Mouse (Mus musculus) intestine, embryonic 16.5 days (tissue): ENCODE measurements at regions not wholly inside any gene's neighbourhood (a gene's known extent, or its start where the extent isn't known, plus 50 kb on each side); places are given as distances from the start of the nearest gene placed in this dataset.

Experiments
- ATAC-seq: fragments of 200-750 bp; cut with Nextera tagmentation; 2 replicates; pipeline ENCODE4 v1.8.0; 2017; ENCODE audit warnings: moderate TSS enrichment, moderate library complexity
- H3K27ac ChIP-seq: fragments of 300-500 bp; sonication (generic); 2 replicates; pipeline ENCODE4 v1.5.1; 2014; ENCODE audit warnings: mild to moderate bottlenecking, low read length
- H3K27me3 ChIP-seq: fragments of 300-500 bp; sonication (generic); replicated peaks from 2 replicates; pipeline ENCODE4 v1.6.1; 2014; ENCODE audit warnings: low read length, control low read depth, mixed read lengths; ENCODE audit not compliant: control insufficient read depth, insufficient read depth
- H3K36me3 ChIP-seq: fragments of 300-500 bp; sonication (generic); 2 replicates; pipeline ENCODE4 v1.6.1; 2014; ENCODE audit warnings: low read length, control low read depth; ENCODE audit not compliant: control insufficient read depth, insufficient read depth
- H3K4me1 ChIP-seq: fragments of 300-500 bp; sonication (generic); 2 replicates; pipeline ENCODE4 v1.6.1; 2014; ENCODE audit warnings: low read length, control low read depth, mixed read lengths; ENCODE audit not compliant: control insufficient read depth, insufficient read depth
- H3K4me2 ChIP-seq: fragments of 300-500 bp; sonication (generic); 2 replicates; pipeline ENCODE4 v1.6.1; 2014; ENCODE audit warnings: low read depth, low read length, control low read depth
- H3K4me3 ChIP-seq: fragments of 300-500 bp; sonication (generic); 2 replicates; pipeline ENCODE4 v1.5.1; 2014; ENCODE audit warnings: mild to moderate bottlenecking, low read length
- H3K9ac ChIP-seq: fragments of 300-500 bp; sonication (generic); 2 replicates; pipeline ENCODE4 v1.6.1; 2014; ENCODE audit warnings: low read depth, low read length
- H3K9me3 ChIP-seq: fragments of 300-500 bp; sonication (generic); 2 replicates; pipeline ENCODE4 v1.6.1; 2016; ENCODE audit warnings: low read length, control low read depth; ENCODE audit not compliant: control insufficient read depth
- WGBS: fragments of 180-500 bp; shearing (Covaris S2); extraction: QIAGEN DNeasy Blood & Tissue Kit; methylation state at CpG from one replicate; pipeline ENCODE4 v1.1.7; 2014; 5-methylcytosine and 5-hydroxymethylcytosine counted together

DNA sequence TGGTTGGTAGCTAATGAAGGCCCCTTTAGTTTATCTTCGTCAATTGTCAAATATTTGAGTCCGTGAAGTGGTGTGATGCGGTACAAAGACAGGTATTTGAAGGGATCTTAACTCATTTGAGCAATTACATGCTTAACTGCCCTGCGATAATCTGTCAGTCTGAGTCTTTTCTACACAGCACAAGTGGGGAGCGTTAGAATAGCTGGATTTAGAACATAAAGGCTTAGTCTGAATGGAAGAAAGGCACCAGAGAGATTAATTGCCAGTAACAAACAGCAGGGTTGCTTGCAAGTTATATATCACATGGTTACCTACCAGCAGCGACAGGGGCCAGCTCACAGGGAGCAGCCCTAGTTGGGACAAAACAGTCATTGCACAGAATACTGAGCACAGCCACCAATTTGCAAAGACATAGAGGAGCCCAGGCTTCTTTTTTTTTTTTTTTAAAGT is 416.3 kb downstream of the Nr2f2 start:
- no peak overlapping the region for H3K27ac ChIP-seq
- no peak overlapping the region for H3K4me3 ChIP-seq
- no peak overlapping the region for H3K9ac ChIP-seq
- no peaks in the 10 kb centered on the region for H3K4me1 ChIP-seq
- no peak for ATAC-seq
- H3K9me3 ChIP-seq, result no peaks in the 10 kb centered on the region
- WGBS, result 43% methylated on average over 6 of the region's 6 CpGs
- H3K4me2 ChIP-seq, result no peak overlapping the region
- H3K36me3 ChIP-seq, result no peaks in the 10 kb centered on the region
- no peaks in the 10 kb centered on the region for H3K27me3 ChIP-seq

DNA sequence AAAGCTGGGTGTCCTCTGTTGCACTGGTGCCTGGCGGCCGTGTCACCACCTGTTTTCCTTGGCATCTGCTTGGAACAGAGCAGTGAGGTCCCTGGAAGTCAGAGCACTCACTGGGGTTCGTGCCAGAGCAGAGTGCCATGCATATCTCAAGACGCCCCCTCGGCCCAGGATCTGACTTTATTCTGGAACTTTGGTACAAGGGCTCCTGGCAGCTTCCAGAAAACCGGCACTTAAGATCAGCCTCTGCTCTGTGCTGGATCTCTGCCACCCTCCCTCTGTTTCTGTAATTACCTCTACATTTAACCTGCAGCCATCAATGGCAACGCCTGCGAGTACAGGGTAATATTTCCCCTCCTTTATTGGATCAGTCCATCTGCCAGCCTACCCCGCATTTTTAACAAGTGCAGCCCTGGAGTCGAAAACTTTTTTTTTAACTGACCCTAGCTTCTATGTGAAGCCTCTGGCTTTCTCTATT is 416.9 kb downstream of the Nr2f2 start:
- Histone ChIP-seq H3K9me3 (no peaks in the 10 kb centered on the region), H3K36me3 (no peaks in the 10 kb centered on the region), H3K27ac (no peak overlapping the region), H3K4me3 (no peak overlapping the region), H3K4me2 (no peak overlapping the region), H3K4me1 (no peaks in the 10 kb centered on the region), H3K9ac (no peak overlapping the region), H3K27me3 (no peaks in the 10 kb centered on the region)
- 52% methylated on average over 10 of the region's 10 CpGs for WGBS
- no peak for ATAC-seq

DNA sequence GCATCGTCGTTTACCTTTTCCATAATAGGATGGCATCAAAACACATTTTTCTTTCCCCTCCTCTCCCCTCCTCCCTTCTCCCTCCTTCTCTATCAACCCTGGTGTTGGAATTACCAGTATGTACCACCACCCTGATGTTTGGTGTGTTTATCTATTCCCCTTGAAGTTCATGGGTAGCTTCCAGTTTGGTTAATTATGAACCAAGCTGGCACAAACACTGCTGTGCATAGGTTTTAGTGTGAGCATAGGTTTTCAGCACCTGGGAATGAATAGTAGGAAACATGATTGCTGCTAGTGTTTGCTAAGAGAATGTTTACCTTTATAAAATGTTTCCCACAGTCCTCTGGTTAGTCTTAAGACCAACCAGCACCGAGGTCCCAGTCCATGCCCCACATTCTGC is 420.1 kb downstream of the Nr2f2 start:
- no peak overlapping the region for H3K4me2 ChIP-seq
- no peaks in the 10 kb centered on the region for H3K4me1 ChIP-seq
- 73% methylated on average over 3 of the region's 3 CpGs for WGBS
- no peak overlapping the region for H3K4me3 ChIP-seq
- no peaks in the 10 kb centered on the region for H3K9me3 ChIP-seq
- no peak overlapping the region for H3K27ac ChIP-seq
- H3K9ac ChIP-seq, result no peak overlapping the region
- no peaks in the 10 kb centered on the region for H3K27me3 ChIP-seq
- H3K36me3 ChIP-seq, result no peaks in the 10 kb centered on the region
- no peak for ATAC-seq

DNA sequence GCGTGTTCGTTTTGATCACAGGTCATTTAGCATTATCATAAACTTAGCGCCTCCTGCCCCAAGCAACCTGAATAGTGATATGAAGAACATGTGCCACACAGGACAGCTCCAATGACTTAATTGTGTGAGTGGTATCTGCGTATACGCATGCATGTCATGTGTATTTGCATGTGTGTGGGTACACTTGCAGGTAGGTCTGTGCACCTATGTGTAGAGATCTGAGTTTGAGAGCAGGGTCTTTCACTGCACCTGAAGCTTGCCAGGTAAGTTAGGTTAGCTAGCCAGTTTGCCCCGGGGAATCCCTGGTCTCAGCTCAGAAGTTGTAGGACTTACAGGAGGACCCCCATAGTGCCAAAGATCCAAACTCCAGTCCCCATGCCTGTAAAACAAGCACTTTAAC is 424.7 kb downstream of the Nr2f2 start:
- WGBS, result 92% methylated on average over 6 of the region's 6 CpGs
- no peak for ATAC-seq
- H3K4me1 ChIP-seq, result no peaks in the 10 kb centered on the region
- H3K4me3 ChIP-seq, result no peak overlapping the region
- no peaks in the 10 kb centered on the region for H3K36me3 ChIP-seq
- H3K27ac ChIP-seq, result no peak overlapping the region
- no peak overlapping the region for H3K9ac ChIP-seq
- H3K4me2 ChIP-seq, result no peak overlapping the region
- H3K27me3 ChIP-seq, result no peaks in the 10 kb centered on the region
- no peaks in the 10 kb centered on the region for H3K9me3 ChIP-seq

DNA sequence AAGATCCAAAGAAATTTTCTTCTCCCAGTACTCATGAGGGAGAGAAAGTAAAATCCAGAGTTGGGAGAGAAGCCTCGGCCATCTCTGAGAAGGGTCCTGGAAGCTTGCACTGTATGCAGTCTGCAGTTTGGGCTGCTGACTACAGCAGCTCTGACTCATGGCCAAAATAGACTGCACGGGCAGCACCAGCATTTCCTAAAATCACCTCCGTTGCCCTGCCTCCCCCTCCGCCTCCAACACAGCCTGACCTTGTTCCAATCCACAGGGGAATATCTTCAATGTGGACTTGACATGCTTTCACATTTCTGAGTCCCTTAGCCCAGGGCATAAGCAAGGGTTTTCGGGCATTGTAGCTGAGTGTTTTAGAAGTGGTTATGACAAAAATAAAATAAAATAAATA is 441.3 kb downstream of the Nr2f2 start:
- 92% methylated on average over 5 of the region's 5 CpGs for WGBS
- no peaks in the 10 kb centered on the region for H3K9me3 ChIP-seq
- ATAC-seq, result no peak
- H3K27me3 ChIP-seq, result no peaks in the 10 kb centered on the region
- no peak overlapping the region for H3K9ac ChIP-seq
- no peaks in the 10 kb centered on the region for H3K36me3 ChIP-seq
- H3K4me1 ChIP-seq, result no peaks in the 10 kb centered on the region
- no peak overlapping the region for H3K27ac ChIP-seq
- H3K4me3 ChIP-seq, result no peak overlapping the region
- H3K4me2 ChIP-seq, result no peak overlapping the region

DNA sequence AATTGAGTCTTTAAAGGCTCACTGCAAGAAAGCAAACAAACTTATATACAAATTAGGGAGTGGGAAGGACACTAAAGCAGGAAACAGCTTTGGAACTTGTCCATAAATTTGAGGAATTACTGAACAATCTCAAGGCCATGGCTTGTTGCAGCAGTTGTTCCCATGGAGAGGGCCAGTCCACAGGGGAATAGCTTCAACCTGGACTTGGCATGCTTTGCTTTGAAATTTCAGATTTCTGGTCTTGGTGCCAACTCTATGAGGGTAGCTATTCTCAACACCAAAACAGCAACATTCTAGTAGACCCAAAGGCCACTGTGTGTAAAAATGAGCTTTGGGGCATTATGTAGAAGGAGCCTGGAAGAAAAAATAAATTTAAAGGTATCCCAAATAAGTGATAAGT is 442.0 kb downstream of the Nr2f2 start:
- H3K9me3 ChIP-seq, result no peaks in the 10 kb centered on the region
- no peak for ATAC-seq

DNA sequence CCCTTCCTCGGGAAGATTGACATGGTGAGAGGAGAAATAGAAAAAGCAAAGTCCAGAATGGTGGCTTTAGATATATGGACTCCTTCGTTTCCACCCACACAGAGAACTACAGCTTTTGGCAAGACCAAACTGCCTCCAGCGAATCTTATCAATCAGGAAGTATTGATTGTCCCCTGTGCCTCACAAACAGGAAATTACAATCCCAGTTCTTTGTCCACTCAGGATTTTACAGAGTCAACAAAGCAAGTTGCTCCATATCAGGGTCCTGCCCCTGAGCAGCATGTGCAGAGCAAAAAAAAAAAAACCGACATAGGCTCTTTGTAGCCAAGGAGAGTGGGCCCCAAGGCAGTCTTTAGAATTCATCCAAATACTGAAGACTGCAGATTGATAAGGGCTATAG is 454.8 kb downstream of the Nr2f2 start:
- 66% methylated on average over 4 of the region's 4 CpGs for WGBS
- H3K4me3 ChIP-seq, result no peak overlapping the region
- no peak overlapping the region for H3K27ac ChIP-seq
- H3K27me3 ChIP-seq, result no peaks in the 10 kb centered on the region
- H3K4me2 ChIP-seq, result no peak overlapping the region
- H3K9me3 ChIP-seq, result no peaks in the 10 kb centered on the region
- no peak for ATAC-seq
- H3K9ac ChIP-seq, result no peak overlapping the region
- H3K4me1 ChIP-seq, result no peaks in the 10 kb centered on the region
- no peaks in the 10 kb centered on the region for H3K36me3 ChIP-seq

More for the DNA sequence above, 442.0 kb downstream of the Nr2f2 start:
- Histone ChIP-seq H3K27me3 (no peaks in the 10 kb centered on the region), H3K4me2 (no peak overlapping the region), H3K36me3 (no peaks in the 10 kb centered on the region), H3K4me1 (no peaks in the 10 kb centered on the region), H3K27ac (no peak overlapping the region), H3K9ac (no peak overlapping the region), H3K4me3 (no peak overlapping the region)

DNA sequence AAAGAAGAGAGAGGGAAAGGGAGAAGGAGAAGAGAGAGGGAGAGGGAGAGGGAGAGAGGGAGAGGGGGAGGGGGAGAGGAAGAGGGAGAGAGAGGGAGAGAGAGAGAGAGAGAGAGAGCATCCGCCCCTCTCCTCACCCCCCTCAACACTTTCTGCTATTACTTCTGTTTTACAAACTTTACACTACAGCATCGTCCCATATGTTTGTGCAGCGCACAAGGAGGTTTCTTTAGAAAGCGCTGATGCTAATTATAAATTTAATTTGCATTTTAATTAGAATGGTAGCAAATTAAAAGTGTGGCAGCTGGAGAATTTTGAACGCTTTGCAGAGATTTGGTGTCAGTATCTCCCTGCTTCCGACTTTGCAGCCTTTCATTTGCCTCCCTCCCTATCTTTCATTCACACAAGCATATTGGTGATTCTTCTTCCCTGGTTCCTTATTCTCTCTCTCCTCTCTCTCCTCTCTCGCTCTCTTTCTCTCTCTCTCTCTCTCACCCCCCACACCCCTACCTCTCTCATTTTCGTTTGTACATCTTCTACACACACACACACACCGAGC is 476.0 kb downstream of the Nr2f2 start:
- H3K4me1 ChIP-seq, result no peaks in the 10 kb centered on the region
- ATAC-seq, result no peak
- no peaks in the 10 kb centered on the region for H3K36me3 ChIP-seq
- WGBS, result 64% methylated on average over 9 of the region's 9 CpGs
- H3K4me3 ChIP-seq, result no peak overlapping the region
- no peaks in the 10 kb centered on the region for H3K27me3 ChIP-seq
- no peaks in the 10 kb centered on the region for H3K9me3 ChIP-seq
- H3K9ac ChIP-seq, result no peak overlapping the region
- H3K4me2 ChIP-seq, result no peak overlapping the region
- no peak overlapping the region for H3K27ac ChIP-seq

DNA sequence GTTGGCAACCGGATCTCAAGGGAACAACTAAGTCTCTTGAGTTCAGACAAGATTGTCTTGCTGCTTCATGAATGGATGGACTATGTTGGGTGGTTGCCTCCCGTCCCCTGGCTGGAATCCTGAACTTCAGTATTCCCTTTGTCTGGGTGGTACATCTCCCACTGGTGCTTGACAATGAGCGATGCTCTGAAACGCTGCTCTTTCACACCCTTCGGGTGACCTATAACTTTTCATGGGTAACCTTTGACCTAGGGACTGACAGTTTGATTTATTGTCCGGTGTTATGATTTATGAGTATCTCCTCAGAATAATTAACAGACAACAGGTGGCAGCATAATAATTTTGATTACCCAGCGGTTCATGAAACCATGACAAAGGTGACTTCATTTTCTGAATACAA is 478.3 kb downstream of the Nr2f2 start:
- Histone ChIP-seq H3K27me3 (no peaks in the 10 kb centered on the region), H3K9me3 (no peaks in the 10 kb centered on the region), H3K27ac (no peak overlapping the region), H3K4me3 (no peak overlapping the region), H3K4me1 (no peaks in the 10 kb centered on the region), H3K9ac (no peak overlapping the region), H3K36me3 (no peaks in the 10 kb centered on the region), H3K4me2 (no peak overlapping the region)
- ATAC-seq, result no peak
- 74% methylated on average over 7 of the region's 7 CpGs for WGBS

DNA sequence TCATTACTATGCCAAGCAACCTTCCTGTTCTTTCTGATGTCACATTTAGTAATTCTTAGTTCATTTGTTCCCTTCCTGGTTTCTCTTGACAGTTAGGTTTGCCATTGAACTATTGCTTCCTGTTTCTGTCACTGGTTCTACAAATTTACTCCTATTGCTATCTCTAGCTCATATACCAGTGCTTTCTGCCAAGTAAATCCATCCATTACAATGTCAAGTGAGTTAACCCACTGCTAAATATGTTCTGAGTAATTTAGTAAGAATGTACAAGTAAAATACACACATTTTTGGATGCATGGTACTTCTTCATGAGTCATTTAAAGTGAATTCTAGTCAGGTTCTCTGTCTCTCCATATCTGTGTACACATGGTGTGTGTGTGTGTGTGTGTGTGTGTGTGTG is 489.5 kb downstream of the Nr2f2 start:
- no peak for ATAC-seq
- no peak overlapping the region for H3K4me2 ChIP-seq
- H3K4me3 ChIP-seq, result no peak overlapping the region

More for the DNA sequence above, 489.5 kb downstream of the Nr2f2 start:
- Histone ChIP-seq H3K36me3 (no peaks in the 10 kb centered on the region), H3K4me1 (no peaks in the 10 kb centered on the region), H3K9me3 (no peaks in the 10 kb centered on the region), H3K27me3 (no peaks in the 10 kb centered on the region), H3K9ac (no peak overlapping the region), H3K27ac (no peak overlapping the region)
